Mouse (Mus musculus) C2C12 (cell line): ENCODE data around the gene Agbl3. TPM values are rescaled to one million over a fixed set of nuclear protein-coding genes. Genes with fewer than 3 reads are reported as not detected.

ENCODE experiments used
- H3K27me3 ChIP-seq: one replicate; pipeline ENCODE4 v1.6.1; 2011; ENCODE audit not compliant: control insufficient read depth, insufficient read depth, insufficient read length
- H3K36me3 ChIP-seq: one replicate; pipeline ENCODE4 v1.6.1; 2011; ENCODE audit not compliant: control insufficient read depth, insufficient read depth
- H3K4me3 ChIP-seq: one replicate; pipeline ENCODE4 v1.5.1; 2011; ENCODE audit warnings: mild to moderate bottlenecking, control low read depth; ENCODE audit not compliant: poor library complexity, insufficient read depth, severe bottlenecking
- H3K79me2 ChIP-seq: one replicate; pipeline ENCODE4 v1.6.1; 2011; ENCODE audit not compliant: control insufficient read depth, insufficient read depth
- H3K79me3 ChIP-seq: one replicate; pipeline ENCODE4 v1.6.1; 2011; ENCODE audit warnings: low read depth, control low read depth
- H3ac ChIP-seq: one replicate; pipeline ENCODE3; 2011; ENCODE audit warnings: low read depth; ENCODE audit not compliant: control insufficient read depth, insufficient read length
- CEBPB ChIP-seq: IDR thresholded peaks from one replicate; pipeline ENCODE4 v1.6.1; 2011; ENCODE audit warnings: low read depth, mild to moderate bottlenecking, control low read depth, moderate library complexity
- CTCF ChIP-seq: IDR thresholded peaks from one replicate; pipeline ENCODE4 v1.5.1; 2011; ENCODE audit not compliant: control insufficient read depth, insufficient read depth, insufficient read length
- FOSL1 ChIP-seq: IDR thresholded peaks from one replicate; pipeline ENCODE4 v1.8.0; 2011; ENCODE audit warnings: mild to moderate bottlenecking, low read length; ENCODE audit not compliant: poor library complexity, insufficient read depth, severe bottlenecking
- MAX ChIP-seq: IDR thresholded peaks from one replicate; pipeline ENCODE4 v1.6.1; 2011; ENCODE audit warnings: mild to moderate bottlenecking, control low read depth
- MYOD1 ChIP-seq: IDR thresholded peaks from one replicate; pipeline ENCODE4 v1.6.1; 2011; ENCODE audit warnings: low read depth; ENCODE audit not compliant: control insufficient read depth, insufficient read length
- MYOG ChIP-seq: IDR thresholded peaks from one replicate; pipeline ENCODE4 v1.6.1; 2011; ENCODE audit not compliant: control insufficient read depth, insufficient read length; ENCODE audit errors: extremely low read depth
- USF1 ChIP-seq: IDR thresholded peaks from one replicate; pipeline ENCODE4 v1.6.1; 2011; ENCODE audit warnings: low read depth, mild to moderate bottlenecking, control low read depth, moderate library complexity
- polyA plus RNA-seq: library from polyadenylated mRNA; unstranded; fragments of >200 nt; fragmentation: generic; extraction: Trizol; gene quantifications from one replicate; pipeline ENCODE4 v1.2.1, GENCODE M21; 2012; ENCODE audit warnings: missing spikeins

Gene Agbl3
- polyA plus RNA-seq, 1 experiment: 2.4 TPM

GRCm38 (mm10) chr6:34867301-34867994, 87.2 kb downstream of the Agbl3 start:
- Histone ChIP-seq H3K4me3 (no peak overlapping the region), H3K79me3 (no peaks in the 10 kb centered on the region), H3K27me3 (no peaks in the 10 kb centered on the region), H3ac (no peak overlapping the region), H3K36me3 (no peaks in the 10 kb centered on the region), H3K79me2 (no peaks in the 10 kb centered on the region)
- no peak for TF ChIP-seq CEBPB
- no peak for TF ChIP-seq USF1
- TF ChIP-seq MAX: no peak
- no peak for TF ChIP-seq MYOG
- TF ChIP-seq FOSL1: no peak
- TF ChIP-seq MYOD1: no peak
- TF ChIP-seq CTCF: no peak

DNA sequence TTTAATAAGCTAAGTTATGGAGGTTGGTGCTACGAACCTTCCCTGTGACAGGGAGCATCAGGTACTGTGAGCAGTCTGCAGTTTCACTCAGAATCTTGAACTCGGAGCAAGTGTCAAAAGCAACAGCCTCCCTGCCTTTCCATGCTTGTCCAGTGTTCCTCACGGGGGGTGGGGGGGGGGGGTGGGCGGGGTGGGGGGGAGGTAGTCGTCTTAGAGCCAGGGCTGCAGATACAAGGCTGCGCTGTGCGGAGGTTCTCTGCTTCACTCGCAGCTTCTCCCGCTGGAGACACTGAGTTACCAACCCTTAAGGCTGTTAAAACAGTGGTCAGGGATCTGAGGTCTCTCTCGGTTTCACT, 87.7 kb downstream of the Agbl3 start:
- Histone ChIP-seq H3K36me3 (peaks cover 3% of the 10 kb centered on the region), H3ac (no peak overlapping the region), H3K27me3 (no peaks in the 10 kb centered on the region), H3K79me3 (no peaks in the 10 kb centered on the region), H3K4me3 (no peak overlapping the region), H3K79me2 (no peaks in the 10 kb centered on the region)
- TF ChIP-seq CEBPB: no peak
- no peak for TF ChIP-seq MYOD1
- TF ChIP-seq USF1: no peak
- no peak for TF ChIP-seq MYOG
- no peak for TF ChIP-seq CTCF
- TF ChIP-seq MAX: no peak

- no peak overlapping the region for H3K4me3 ChIP-seq
- peaks cover 10% of the 10 kb centered on the region for H3K36me3 ChIP-seq
- TF ChIP-seq CEBPB (no peak), CTCF (no peak), MYOD1 (no peak), FOSL1 (no peak), MYOG (no peak), USF1 (no peak), MAX (no peak)
- H3K27me3 ChIP-seq: no peaks in the 10 kb centered on the region
- no peaks in the 10 kb centered on the region for H3K79me2 ChIP-seq
- H3ac ChIP-seq: no peak overlapping the region
- no peaks in the 10 kb centered on the region for H3K79me3 ChIP-seq
Measured at GRCm38 (mm10) chr6:34868507-34869217, 88.4 kb downstream of the Agbl3 start.

DNA sequence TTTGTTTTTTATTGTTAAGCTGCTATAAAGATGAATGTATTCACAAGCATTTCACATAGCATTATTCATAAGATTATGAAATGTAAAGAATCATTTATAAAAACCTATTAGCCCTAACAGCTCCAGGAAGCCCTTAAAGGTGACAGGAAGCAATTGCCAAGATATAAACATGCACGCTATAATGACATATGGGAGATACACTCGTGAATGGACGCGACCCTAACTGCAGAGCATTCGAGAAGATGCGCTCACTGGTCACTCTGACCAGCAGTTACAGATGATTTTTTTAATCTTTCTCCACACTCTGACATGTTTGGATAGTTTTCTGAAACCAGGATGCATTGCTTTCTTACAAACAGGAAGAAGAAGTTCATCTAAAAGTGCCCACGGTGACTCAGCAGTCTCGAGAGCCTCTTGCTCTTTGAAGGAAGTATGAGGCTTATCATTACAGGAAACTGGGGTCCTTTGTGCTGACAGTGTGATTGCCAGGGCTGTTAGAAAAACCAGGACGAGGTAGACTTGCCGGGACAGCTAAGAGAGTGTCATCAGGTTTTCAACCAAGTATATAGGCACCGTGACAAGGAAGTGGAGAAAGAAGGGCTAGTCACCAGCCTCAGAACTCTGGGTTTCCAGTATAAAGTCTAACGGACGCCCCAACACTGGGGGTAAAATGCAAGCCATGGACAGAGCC, 89.1 kb downstream of the Agbl3 start:
- no peak overlapping the region for H3K4me3 ChIP-seq
- H3K36me3 ChIP-seq: peaks cover 15% of the 10 kb centered on the region
- H3K79me3 ChIP-seq: no peaks in the 10 kb centered on the region
- no peak overlapping the region for H3ac ChIP-seq
- no peaks in the 10 kb centered on the region for H3K27me3 ChIP-seq
- TF ChIP-seq MAX: no peak
- TF ChIP-seq MYOD1: no peak
- TF ChIP-seq USF1: no peak
- TF ChIP-seq CTCF: no peak
- TF ChIP-seq CEBPB: no peak
- TF ChIP-seq FOSL1: no peak
- no peak for TF ChIP-seq MYOG
- H3K79me2 ChIP-seq: no peaks in the 10 kb centered on the region

DNA sequence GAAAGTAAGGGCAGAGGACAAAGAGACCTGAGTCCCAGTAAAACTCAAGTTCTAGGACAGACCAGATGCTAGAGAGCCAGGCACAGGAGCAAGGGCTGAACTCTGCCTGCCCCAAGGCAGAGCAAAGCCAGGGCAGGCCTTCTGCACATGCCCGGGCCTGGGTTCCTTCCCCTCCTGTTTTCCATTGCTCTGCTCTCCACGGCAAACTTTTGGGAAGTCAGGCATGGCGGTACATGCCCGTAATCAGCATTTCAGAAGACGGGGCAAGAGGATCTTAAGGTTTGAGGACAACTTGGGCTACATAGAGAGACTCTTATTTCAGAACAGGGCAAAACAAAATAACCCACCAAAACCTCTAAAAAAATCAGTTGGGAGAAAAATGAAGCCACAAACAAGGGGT, 89.9 kb downstream of the Agbl3 start:
- no peak for TF ChIP-seq USF1
- TF ChIP-seq MYOG: no peak
- no peak for TF ChIP-seq CEBPB
- TF ChIP-seq MYOD1: no peak
- no peak for TF ChIP-seq MAX
- no peak for TF ChIP-seq FOSL1
- no peak for TF ChIP-seq CTCF
- H3ac ChIP-seq: no peak overlapping the region
- no peaks in the 10 kb centered on the region for H3K79me2 ChIP-seq
- H3K4me3 ChIP-seq: no peak overlapping the region
- H3K36me3 ChIP-seq: peaks cover 15% of the 10 kb centered on the region
- H3K27me3 ChIP-seq: no peaks in the 10 kb centered on the region
- H3K79me3 ChIP-seq: no peaks in the 10 kb centered on the region
